Mouse (Mus musculus) common myeloid progenitor, adult 5-6 weeks (primary cell): ENCODE data around the gene Tnfrsf8. TPM values are rescaled to one million over a fixed set of nuclear protein-coding genes. Genes with fewer than 3 reads are reported as not detected.
"Not testable (repeated sequence)": the region's sequence is repeated elsewhere in the genome, so short reads cannot be mapped to it uniquely, and the experiment has no call there.

Experiments
- ATAC-seq: replicated peaks from 2 replicates; pipeline ENCODE4 v1.8.0; 2016; ENCODE audit warnings: low read depth, mild to moderate bottlenecking, moderate TSS enrichment, inconsistent platforms; ENCODE audit not compliant: poor library complexity, severe bottlenecking
- total RNA-seq: library from RNA; stranded (forward); fragments of 200-1000, 187-1606 nt; gene quantifications from 2 replicates; pipeline ENCODE4 v1.2.3, GENCODE M21; 2017

Tnfrsf8 gene
- total RNA-seq, 1 experiment from 2014 or later, result 0.05 TPM

DNA sequence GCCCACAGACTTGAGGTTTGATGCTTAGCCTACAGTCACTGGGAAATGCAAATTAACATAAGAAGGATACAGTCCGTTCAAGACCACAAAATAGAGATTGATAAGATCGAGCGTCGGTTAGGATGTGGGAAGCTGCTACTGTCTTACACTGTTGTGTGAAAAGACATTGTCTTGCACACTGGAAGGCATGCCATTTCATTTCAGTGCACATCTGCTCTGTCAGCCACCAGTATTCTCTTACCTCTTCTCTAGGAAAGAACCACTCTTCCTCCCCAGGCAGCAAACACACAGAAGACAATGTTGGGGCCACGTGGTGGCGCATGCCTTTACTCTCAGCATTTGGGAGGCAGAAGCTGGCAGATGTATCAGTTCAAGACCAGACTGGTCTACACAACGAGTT lies 2.4 kb downstream of the Tnfrsf8 start:
- ATAC-seq, result peak; percentile 57

DNA sequence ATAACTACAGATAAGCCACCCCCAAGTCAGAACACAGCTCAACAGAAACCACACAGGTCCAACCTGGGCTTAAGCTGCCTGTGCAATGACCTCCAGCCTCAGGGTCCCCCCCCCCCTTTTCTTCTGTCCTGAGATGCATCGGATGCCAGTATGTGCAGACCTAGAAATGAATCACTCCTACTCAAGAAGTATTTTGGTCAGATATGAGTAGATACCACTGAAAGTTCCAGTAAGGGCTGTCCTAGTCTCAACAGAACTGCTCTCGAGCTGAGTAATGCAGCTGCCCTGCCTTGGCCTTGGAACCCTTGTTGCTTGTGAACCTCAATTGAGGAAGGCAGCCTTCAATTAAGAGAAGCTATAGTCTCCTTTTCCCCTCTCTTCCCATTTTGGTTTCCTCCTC lies 4.1 kb downstream of the Tnfrsf8 start:
- ATAC-seq, result no peak

DNA sequence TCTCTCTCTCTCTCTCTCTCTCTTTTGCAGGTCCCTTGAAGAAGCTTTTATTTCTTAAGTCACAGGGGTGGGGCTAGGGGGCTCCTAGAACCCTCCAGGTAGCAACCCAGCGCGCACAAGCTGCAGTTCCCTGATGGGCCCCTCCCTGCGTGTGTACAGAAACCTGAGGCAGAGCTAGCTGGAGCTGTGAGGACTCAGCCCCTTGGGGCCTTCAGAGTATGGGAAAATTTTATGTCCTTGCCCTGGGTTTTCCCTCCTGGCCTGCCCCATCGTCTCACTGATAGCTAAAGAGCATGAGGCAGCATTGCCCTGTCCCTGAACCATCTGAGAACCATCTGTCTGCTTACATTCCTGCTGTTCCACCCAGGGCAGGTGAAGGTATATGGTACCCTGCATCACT lies 8.5 kb downstream of the Tnfrsf8 start:
- ATAC-seq, result no peak

DNA sequence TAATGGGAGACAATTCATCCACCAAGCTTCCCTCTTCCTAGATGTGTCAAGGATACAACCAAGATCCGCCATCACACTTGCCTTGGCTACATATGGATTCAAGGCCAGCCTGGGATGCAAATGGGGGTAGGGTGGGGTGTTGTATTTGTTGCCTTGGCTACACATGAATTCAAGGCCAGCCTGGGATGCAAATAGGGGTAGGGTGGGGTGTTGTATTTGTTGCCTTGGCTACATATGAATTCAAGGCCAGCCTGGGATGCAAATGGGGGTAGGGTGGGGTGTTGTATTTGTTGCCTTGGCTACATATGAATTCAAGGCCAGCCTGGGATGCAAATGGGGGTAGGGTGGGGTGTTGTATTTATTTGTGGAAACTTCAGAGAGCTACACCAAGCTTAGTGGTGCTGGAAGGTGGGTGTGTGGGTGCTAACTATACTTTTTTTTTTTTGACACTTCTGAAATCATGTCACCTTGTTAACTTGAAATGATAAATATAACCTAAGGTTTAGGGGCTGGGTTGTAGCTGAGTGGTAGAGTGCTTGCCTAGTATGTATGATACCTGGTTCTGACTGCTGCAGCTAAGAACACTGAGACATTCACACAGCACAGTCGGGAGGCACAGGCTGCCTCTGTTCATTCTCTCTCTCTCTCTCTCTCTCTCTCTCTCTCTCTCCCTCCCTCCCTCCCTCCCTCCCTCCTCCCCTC lies 9.2 kb downstream of the Tnfrsf8 start:
- ATAC-seq, result not testable (repeated sequence)

DNA sequence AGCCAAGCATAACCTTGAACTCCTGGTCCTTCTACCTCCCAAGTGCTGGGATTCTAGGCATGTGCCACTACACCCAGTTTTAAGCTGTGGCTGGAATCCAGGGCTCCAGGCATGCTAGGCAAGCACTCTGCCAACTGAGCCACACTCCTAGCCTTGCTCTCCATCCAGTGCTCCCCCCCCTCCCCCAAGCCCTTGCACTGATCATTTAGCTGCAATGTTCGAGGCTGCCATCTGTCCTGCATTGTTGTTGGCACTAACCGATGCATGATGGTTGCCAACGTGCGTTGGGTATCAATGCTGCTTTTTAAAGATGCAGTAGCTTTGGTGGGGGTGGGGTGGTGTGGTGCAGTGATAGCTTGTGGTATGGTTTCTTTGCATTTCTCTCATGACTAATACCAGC lies 10.9 kb downstream of the Tnfrsf8 start:
- ATAC-seq, result no peak

DNA sequence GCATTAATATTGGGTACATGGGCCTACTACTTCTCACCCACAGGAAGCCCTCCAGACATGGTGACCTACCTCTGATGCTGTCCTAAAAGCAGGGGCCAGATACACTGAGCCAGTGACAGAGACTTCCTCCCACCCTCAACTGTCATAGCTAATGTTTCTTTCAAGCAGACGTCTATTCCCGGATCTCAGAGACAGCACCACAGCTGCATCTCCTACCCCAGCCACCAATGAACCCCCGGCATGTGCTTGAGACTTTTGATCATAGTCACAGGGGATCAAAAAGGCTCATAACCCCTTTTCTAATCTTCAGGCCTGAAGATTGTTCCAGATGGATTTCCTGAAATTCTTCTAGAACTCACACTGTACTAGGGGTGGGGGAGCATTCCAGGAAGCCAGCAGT lies 12.9 kb downstream of the Tnfrsf8 start:
- ATAC-seq, result no peak

DNA sequence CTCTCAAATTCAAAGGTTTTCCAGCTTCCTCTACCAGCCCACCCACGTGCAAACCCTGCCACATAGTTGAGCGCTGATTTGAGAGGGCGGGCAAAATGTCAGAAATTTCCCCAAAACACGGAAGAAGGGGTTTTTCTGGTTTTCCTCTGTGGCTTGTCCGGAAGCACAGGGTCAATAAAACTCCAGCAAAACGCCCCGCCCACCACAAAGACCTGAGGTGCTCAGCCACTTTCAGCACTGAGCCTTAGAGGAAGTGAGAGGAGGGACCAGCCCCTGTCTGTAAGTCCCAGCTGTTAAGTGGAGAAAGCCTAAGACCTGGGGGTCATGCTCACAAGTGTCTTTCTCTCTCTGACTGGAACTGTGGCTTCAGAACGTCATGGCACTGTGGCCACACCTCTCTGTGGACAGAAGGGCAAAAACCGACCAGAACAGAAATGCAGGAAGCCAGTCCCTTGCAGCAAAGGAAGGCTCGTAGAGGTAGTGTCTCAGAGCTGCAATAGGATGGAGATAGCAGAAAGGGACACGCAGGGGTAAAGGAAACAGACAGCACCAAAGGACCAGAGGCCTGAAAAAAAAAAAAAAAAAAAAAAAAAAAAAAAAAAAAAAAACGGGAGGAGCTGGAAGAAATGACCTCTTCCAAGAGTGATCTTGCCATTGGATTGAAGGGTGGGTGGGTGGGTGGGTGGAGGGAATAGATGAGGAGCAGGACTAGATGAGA lies 14.6 kb downstream of the Tnfrsf8 start:
- peak; percentile 87 for ATAC-seq

GRCm38 (mm10) chr4:145299355-145299754 lies 15.6 kb downstream of the Tnfrsf8 start:
- ATAC-seq, result no peak

DNA sequence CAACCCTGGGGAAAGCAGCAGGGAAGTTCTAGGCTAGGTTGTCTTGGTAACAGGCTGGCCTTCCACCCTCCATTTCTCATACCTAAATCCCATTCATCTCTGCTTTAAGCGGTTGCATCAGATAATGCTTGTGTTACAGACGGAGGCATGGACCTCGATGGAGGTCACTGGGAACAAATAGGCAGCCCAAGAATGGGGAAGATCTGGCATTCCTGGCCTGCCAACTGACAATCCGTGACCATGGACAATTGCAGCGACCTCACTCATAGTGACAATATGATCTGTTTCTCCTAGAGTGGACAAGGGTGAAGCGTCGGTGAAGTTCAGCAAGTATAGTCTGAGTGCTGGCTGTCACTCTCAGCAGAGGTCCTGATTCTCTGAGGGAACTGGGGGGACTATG lies 16.1 kb downstream of the Tnfrsf8 start:
- ATAC-seq, result no peak

DNA sequence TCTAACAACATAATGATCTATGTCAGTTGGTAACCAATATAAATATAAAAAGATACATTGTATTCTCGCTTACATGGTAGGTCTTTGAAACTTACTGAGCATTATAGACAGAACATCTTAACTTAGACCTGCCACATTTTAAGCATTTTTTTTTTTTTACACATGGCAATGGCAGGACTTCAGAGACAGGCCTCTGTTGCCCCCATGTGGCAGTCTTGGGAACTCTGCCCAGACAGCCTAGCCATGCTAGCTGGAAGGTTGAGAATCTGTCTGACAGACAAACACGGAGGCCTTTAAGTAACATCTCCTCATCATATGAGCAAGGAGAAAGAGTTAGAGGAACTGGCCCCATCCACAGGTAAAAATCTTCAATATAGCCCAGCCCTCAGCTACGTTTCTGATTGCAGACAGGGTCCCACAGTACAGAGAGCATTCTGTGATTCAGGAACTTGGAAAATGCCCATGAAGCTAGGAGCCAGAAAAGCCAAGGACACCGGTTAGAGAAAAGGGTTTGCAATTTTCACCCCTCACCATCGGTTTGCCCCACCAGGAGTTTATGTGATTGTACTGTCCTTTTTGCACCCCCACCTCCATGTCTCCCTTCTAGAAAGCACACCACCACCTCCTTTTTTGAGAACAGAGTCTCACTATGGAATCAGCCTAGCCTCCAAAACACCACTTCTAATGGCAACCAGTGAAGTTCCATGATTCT lies 19.2 kb downstream of the Tnfrsf8 start:
- peak; percentile 61 for ATAC-seq

GRCm38 (mm10) chr4:145294588-145294987 lies 20.4 kb downstream of the Tnfrsf8 start:
- 0 out of 2 replicates have a peak, but pooled peaks have one; percentile 26 for ATAC-seq

DNA sequence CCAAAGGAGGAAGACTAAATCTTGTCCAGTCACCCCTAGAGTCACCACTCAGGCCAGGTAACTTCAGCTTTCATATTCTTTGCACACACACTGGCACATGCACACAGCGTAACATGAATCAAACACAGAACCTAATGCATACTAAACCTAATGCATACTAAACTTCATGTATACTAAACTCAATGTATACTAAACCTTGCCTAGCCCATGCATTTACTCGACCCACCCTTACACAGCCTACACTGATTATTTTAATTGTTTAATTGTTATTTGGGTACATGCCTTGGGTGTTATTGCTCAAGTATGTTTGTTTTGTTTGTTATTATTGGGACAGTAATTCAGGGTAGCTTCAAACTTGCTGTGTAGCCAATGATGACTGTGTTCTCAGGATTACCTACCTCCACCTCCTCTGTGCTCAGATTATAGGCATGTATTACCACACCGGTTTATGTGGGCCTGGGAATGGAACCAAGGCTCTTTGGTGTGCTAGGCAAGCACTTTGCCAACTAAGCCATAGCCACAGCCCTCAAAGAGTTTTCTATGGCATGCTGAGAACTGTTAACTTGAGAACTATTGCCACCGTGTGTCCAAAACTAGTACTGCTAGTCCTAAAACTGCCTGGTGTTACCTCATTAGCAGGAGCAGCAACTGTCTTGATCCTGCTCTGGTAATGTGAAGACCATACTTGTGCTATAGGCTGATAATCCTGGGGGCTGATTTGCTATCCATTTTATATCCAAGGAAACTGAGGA lies 28.4 kb downstream of the Tnfrsf8 start:
- ATAC-seq, result peak; percentile 98

DNA sequence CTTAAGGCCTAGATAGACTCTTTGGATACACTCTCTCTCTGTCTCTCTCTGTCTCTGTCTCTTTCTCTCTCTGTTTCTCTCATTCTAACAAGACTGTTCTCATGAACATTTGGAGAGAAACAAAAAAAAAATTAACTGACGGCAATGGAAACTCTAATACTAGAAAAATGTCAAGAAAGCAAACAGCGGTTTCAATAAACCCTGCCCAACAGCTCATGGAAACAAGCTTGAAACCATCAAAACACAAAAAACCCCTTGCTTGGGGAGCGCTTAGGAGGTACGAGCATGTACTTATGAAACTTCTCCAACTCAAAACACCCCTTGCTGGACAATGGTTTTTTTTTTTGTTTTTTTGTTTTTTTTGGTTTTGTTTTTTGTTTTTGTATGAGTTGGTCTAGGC lies 30.3 kb downstream of the Tnfrsf8 start:
- ATAC-seq, result no peak

- ATAC-seq, result no peak
Observed at GRCm38 (mm10) chr4:145283441-145283840, 31.5 kb downstream of the Tnfrsf8 start.

DNA sequence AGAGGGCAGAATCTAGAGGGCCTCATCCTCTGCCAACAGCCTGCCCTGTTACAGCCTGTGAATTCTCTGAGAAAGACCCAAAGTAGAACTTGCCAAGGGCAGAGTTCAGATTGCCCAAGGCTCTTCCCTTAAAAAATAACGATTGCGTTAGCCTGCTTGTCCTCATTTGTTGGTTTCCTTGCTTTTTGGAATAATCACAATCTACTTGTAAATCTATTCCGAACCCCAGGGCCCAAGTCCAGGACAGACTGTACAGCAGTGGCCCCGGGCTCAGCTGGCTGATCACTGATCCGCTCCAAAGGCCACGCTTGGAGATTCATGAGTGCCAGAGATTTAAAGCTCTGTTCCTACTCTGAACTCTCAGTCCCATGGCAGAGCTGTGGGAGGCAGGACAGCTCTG lies 34.0 kb downstream of the Tnfrsf8 start:
- no peak for ATAC-seq

DNA sequence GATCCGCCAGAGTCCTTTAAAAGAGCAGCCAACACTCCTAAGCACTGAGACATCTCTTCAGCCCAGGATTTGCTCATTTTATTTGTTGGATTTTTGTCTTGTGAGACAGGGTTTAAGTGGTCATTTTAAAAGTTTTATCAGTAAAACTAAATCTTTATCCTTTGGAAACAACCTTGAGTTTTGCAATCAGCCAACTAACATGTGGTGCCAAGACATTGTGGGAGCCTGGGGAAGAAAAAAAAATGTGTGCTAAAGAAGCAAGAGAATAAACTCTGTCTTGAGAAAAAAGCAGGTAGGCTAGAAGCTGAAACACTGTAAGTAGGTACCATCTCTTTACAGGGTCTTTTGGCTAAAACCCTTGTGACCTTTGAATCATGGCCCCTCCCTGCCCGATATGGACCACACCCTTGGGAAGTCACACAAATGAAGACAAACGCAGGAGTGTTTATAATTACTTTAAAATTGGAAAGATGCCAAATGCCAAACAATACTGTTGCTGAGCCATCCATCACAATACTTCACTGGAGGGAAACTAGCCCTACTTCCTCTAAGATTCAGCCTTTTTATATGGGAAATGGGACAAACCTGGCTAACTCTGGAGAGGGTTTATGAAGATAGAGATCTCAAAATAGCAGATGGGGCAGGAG lies 36.1 kb downstream of the Tnfrsf8 start:
- no peak for ATAC-seq

GRCm38 (mm10) chr4:145278231-145278630 lies 36.7 kb downstream of the Tnfrsf8 start:
- no peak for ATAC-seq

- ATAC-seq, result peak; percentile 84
Observed at GRCm38 (mm10) chr4:145276368-145277249, 38.4 kb downstream of the Tnfrsf8 start.

GRCm38 (mm10) chr4:145274887-145275286 lies 40.1 kb downstream of the Tnfrsf8 start:
- no peak for ATAC-seq
